Mouse (Mus musculus) thymus, adult 2 months (tissue): Measurements from ENCODE around the gene Ccdc155.

ENCODE experiments used
- CTCF ChIP-seq: fragments of 200-500 bp; IDR thresholded peaks from 2 replicates; pipeline ENCODE4 v1.5.1; 2012; ENCODE audit warnings: mild to moderate bottlenecking, control low read depth, low read length, moderate library complexity, borderline replicate concordance; ENCODE audit not compliant: control insufficient read depth, poor library complexity, insufficient read depth; ENCODE audit errors: extremely low read depth
- POLR2A ChIP-seq: fragments of 200-500 bp; IDR thresholded peaks from 2 replicates; pipeline ENCODE4 v1.6.1; 2012; ENCODE audit warnings: mild to moderate bottlenecking, low read length, control low read depth, moderate library complexity; ENCODE audit not compliant: control insufficient read depth, poor library complexity, insufficient read depth; ENCODE audit errors: extremely low read depth

DNA sequence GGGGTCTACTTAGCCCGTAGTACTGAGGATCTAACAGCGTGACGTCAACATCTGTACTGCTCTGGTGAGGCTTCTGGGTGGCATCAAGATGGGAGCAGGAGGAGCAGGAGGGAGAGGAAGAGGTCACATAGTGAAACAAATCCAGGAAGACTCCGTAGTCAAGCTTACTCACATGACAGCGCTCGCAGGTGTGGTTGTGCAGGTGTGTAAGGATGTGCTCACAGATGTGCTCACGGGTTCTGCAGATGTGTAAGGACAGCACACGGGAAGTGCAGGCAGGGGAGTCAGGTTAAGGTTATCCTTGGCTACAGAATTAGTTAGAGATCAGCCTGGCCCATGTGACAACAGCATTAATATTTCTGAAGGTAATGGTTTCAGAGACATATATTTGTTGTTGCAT, 49.1 kb upstream of the Ccdc155 start:
- TF ChIP-seq CTCF: no peak
- TF ChIP-seq POLR2A: no peak
